ENCODE assay signal across 18 mouse cellular contexts in the genomic region with DNA sequence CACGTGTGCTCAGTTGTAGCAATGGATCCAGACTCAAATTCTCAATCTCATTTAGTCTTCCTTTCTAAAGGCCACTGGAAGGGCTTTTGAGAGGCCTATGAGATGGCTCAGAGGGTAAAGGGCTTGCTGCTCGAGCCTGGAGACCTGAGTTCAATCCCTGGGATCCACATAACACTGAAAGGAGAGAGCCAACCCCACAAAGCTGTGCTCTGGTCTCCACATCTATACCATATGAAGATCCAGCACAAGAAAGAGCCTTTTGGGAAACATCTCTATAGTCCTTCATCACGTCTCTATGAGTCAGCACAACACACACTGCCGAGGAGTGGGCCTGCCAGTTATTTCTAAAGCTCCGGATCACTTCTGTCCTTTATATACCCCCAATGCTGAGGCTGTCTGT. TPM values are rescaled to one million over a fixed set of nuclear protein-coding genes. Genes with fewer than 3 reads are reported as not detected.
"Had no signal": no experiment of that assay in that cellular context is flagged by ENCODE, and none has a peak within 500 bp of the region (broad histone marks: within the 10 kb centered on the region; RNA-seq: fewer than 3 reads in every experiment).

No protein-coding gene starts in this region.

- H3K27ac ChIP-seq: neural tube, embryonic 12.5 days; neural tube, embryonic 13.5 days; neural tube, embryonic 15.5 days; stomach, embryonic 15.5 days; stomach, postnatal 0 days had no signal

- H3K27me3 ChIP-seq: neural tube, embryonic 12.5 days; neural tube, embryonic 13.5 days; neural tube, embryonic 15.5 days had no signal

- H3K4me3 ChIP-seq: neural tube, embryonic 12.5 days; neural tube, embryonic 13.5 days; neural tube, embryonic 15.5 days; stomach, embryonic 15.5 days had no signal

- H3K9ac ChIP-seq: neural tube, embryonic 12.5 days; neural tube, embryonic 13.5 days; neural tube, embryonic 15.5 days; stomach, embryonic 15.5 days had no signal

- H3K36me3 ChIP-seq: neural tube, embryonic 12.5 days; neural tube, embryonic 13.5 days; neural tube, embryonic 15.5 days; stomach, embryonic 15.5 days had no signal

- DNase-seq: retina, postnatal 1 day; right cerebral cortex, adult 18-20 months; right cerebral cortex, postnatal 14 days; right cerebral cortex, postnatal 25 days; right cerebral cortex, postnatal 4 days; spleen, adult 18-20 months; thymus, adult 18-20 months; thymus, adult 2 months; thymus, postnatal 14 days; thymus, postnatal 25 days; thymus, postnatal 36 days; thymus, postnatal 4 days had no signal

- H3K4me2 ChIP-seq: neural tube, embryonic 12.5 days; neural tube, embryonic 13.5 days; neural tube, embryonic 15.5 days; stomach, embryonic 15.5 days had no signal

- H3K4me1 ChIP-seq: stomach, embryonic 15.5 days had no signal

- H3K9me3 ChIP-seq: neural tube, embryonic 12.5 days; neural tube, embryonic 13.5 days; neural tube, embryonic 15.5 days; stomach, embryonic 15.5 days had no signal

RNA-seq across cellular contexts. Expression of gene Dok5, which starts 5.8 kb away (rescaled TPM):
- total RNA-seq: neutrophil, adult 5-6 weeks had no signal
